Mouse (Mus musculus): ENCODE data around the gene Ccr1. TPM values are rescaled to one million over a fixed set of nuclear protein-coding genes. Genes with fewer than 3 reads are reported as not detected.
"Not testable (repeated sequence)": the region's sequence is repeated elsewhere in the genome, so short reads cannot be mapped to it uniquely, and the experiment has no call there.

The Ccr1 gene
- polyA plus RNA-seq, 1 experiment from 2014 or later = 3.3 TPM

- Histone ChIP-seq H3K4me3 (replicated peaks) (no peak overlapping the region), H3K9ac (no peak overlapping the region), H3K36me3 (replicated peaks) (no peaks in the 10 kb centered on the region), H3K27ac (replicated peaks) (no peak overlapping the region), H3K4me2 (no peak overlapping the region), H3K27me3 (no peaks in the 10 kb centered on the region), H3K4me1 (replicated peaks) (peaks cover 38% of the 10 kb centered on the region), H3K9me3 (replicated peaks) (no peaks in the 10 kb centered on the region)
- no peak for ATAC-seq (ENCODE audit: insufficient read depth)
- 80% methylated on average over 5 of the region's 5 CpGs for WGBS (ENCODE audit: insufficient replicate concordance)
Measured at GRCm38 (mm10) chr9:123933716-123934445, 34.6 kb downstream of the Ccr1 start.

GRCm38 (mm10) chr9:123932911-123933675, 35.4 kb downstream of the Ccr1 start:
- Histone ChIP-seq H3K9ac (no peak overlapping the region), H3K4me2 (no peak overlapping the region), H3K27me3 (no peaks in the 10 kb centered on the region), H3K36me3 (replicated peaks) (no peaks in the 10 kb centered on the region), H3K4me1 (replicated peaks) (peaks cover 46% of the 10 kb centered on the region), H3K9me3 (replicated peaks) (no peaks in the 10 kb centered on the region), H3K4me3 (replicated peaks) (no peak overlapping the region), H3K27ac (replicated peaks) (0 out of 2 replicates have a peak overlapping the region, but pooled peaks have one; percentile 65)
- WGBS (ENCODE audit: insufficient replicate concordance) = 58% methylated on average over 19 of the region's 19 CpGs
- ATAC-seq (ENCODE audit: insufficient read depth) = no peak

GRCm38 (mm10) chr9:123931761-123932700, 36.5 kb downstream of the Ccr1 start:
- Histone ChIP-seq H3K27me3 (no peaks in the 10 kb centered on the region), H3K9ac (no peak overlapping the region), H3K4me2 (peak overlapping the region; percentile 33), H3K9me3 (replicated peaks) (no peaks in the 10 kb centered on the region), H3K4me3 (replicated peaks) (no peak overlapping the region), H3K36me3 (replicated peaks) (no peaks in the 10 kb centered on the region), H3K27ac (replicated peaks) (peak overlapping the region; percentile 65), H3K4me1 (replicated peaks) (peaks cover 56% of the 10 kb centered on the region)
- WGBS (ENCODE audit: insufficient replicate concordance) = 35% methylated on average over 6 of the region's 6 CpGs
- ATAC-seq (ENCODE audit: insufficient read depth) = peak; percentile 43

GRCm38 (mm10) chr9:123930926-123931325, 37.6 kb downstream of the Ccr1 start:
- Histone ChIP-seq H3K4me2 (no peak overlapping the region), H3K27ac (replicated peaks) (peak overlapping the region; percentile 65), H3K36me3 (replicated peaks) (no peaks in the 10 kb centered on the region), H3K27me3 (no peaks in the 10 kb centered on the region), H3K4me3 (replicated peaks) (no peak overlapping the region), H3K4me1 (replicated peaks) (peaks cover 57% of the 10 kb centered on the region), H3K9ac (no peak overlapping the region), H3K9me3 (replicated peaks) (no peaks in the 10 kb centered on the region; the same call in 1 of the 2 replicates)
- ATAC-seq (ENCODE audit: insufficient read depth) = no peak
- WGBS (ENCODE audit: insufficient replicate concordance) = 44% methylated on average over 3 of the region's 3 CpGs

GRCm38 (mm10) chr9:123930476-123930875, 38.0 kb downstream of the Ccr1 start:
- H3K36me3 ChIP-seq (replicated peaks) = no peaks in the 10 kb centered on the region
- H3K27ac ChIP-seq (replicated peaks) = peak overlapping the region; percentile 65
- H3K4me3 ChIP-seq (replicated peaks) = no peak overlapping the region
- peaks cover 62% of the 10 kb centered on the region for H3K4me1 ChIP-seq (replicated peaks)
- 37% methylated on average over 3 of the region's 3 CpGs for WGBS (ENCODE audit: insufficient replicate concordance)
- no peaks in the 10 kb centered on the region for H3K27me3 ChIP-seq
- H3K4me2 ChIP-seq = no peak overlapping the region
- ATAC-seq (ENCODE audit: insufficient read depth) = no peak
- no peaks in the 10 kb centered on the region; the same call in 1 of the 2 replicates for H3K9me3 ChIP-seq (replicated peaks)
- no peak overlapping the region for H3K9ac ChIP-seq

- peak overlapping the region; percentile 65 for H3K27ac ChIP-seq (replicated peaks)
- peaks cover 65% of the 10 kb centered on the region for H3K4me1 ChIP-seq (replicated peaks)
- no peaks in the 10 kb centered on the region; the same call in 1 of the 2 replicates for H3K9me3 ChIP-seq (replicated peaks)
- no peak overlapping the region for H3K9ac ChIP-seq
- no peak overlapping the region for H3K4me2 ChIP-seq
- H3K4me3 ChIP-seq (replicated peaks) = no peak overlapping the region
- no peaks in the 10 kb centered on the region for H3K27me3 ChIP-seq
- no peak for ATAC-seq (ENCODE audit: insufficient read depth)
- no peaks in the 10 kb centered on the region for H3K36me3 ChIP-seq (replicated peaks)
- 51% methylated on average over 4 of the region's 4 CpGs for WGBS (ENCODE audit: insufficient replicate concordance)
Measured at GRCm38 (mm10) chr9:123929936-123930335, 38.6 kb downstream of the Ccr1 start.

- peaks cover 77% of the 10 kb centered on the region for H3K4me1 ChIP-seq (replicated peaks)
- peak overlapping the region; percentile 52 for H3K9ac ChIP-seq
- peak overlapping the region; percentile 69 for H3K4me2 ChIP-seq
Measured at GRCm38 (mm10) chr9:123928759-123929246, 39.7 kb downstream of the Ccr1 start.

GRCm38 (mm10) chr9:123928118-123928758, 40.3 kb downstream of the Ccr1 start:
- Histone ChIP-seq H3K9me3 (replicated peaks) (no peaks in the 10 kb centered on the region; the same call in 1 of the 2 replicates), H3K36me3 (replicated peaks) (no peaks in the 10 kb centered on the region), H3K27ac (replicated peaks) (peak overlapping the region; percentile 80), H3K4me3 (replicated peaks) (peak overlapping the region; percentile 41), H3K27me3 (no peaks in the 10 kb centered on the region), H3K4me2 (peak overlapping the region; percentile 69), H3K4me1 (replicated peaks) (peaks cover 82% of the 10 kb centered on the region), H3K9ac (peak overlapping the region; percentile 52)
- ATAC-seq (ENCODE audit: insufficient read depth) = no peak
- 13% methylated on average over 12 of the region's 12 CpGs for WGBS (ENCODE audit: insufficient replicate concordance)

More at GRCm38 (mm10) chr9:123928759-123929246, 39.7 kb downstream of the Ccr1 start:
- Histone ChIP-seq H3K9me3 (replicated peaks) (no peaks in the 10 kb centered on the region; the same call in 1 of the 2 replicates), H3K27me3 (no peaks in the 10 kb centered on the region), H3K27ac (replicated peaks) (peak overlapping the region; percentile 80), H3K36me3 (replicated peaks) (no peaks in the 10 kb centered on the region), H3K4me3 (replicated peaks) (peak overlapping the region; percentile 41)
- 5% methylated on average over 8 of the region's 8 CpGs for WGBS (ENCODE audit: insufficient replicate concordance)
- ATAC-seq (ENCODE audit: insufficient read depth) = no peak

- no peak overlapping the region for H3K4me3 ChIP-seq (replicated peaks)
- no peaks in the 10 kb centered on the region for H3K27me3 ChIP-seq
- 45% methylated on average over 16 of the region's 16 CpGs for WGBS (ENCODE audit: insufficient replicate concordance)
- ATAC-seq (ENCODE audit: insufficient read depth) = no peak
- H3K27ac ChIP-seq (replicated peaks) = peak overlapping the region; percentile 80
- no peak overlapping the region for H3K9ac ChIP-seq
- peaks cover 82% of the 10 kb centered on the region for H3K4me1 ChIP-seq (replicated peaks)
- H3K9me3 ChIP-seq (replicated peaks) = no peaks in the 10 kb centered on the region; the same call in 1 of the 2 replicates
- H3K4me2 ChIP-seq = peak overlapping the region; percentile 69
- H3K36me3 ChIP-seq (replicated peaks) = no peaks in the 10 kb centered on the region
Measured at GRCm38 (mm10) chr9:123927281-123927960, 41.1 kb downstream of the Ccr1 start.

- H3K4me3 ChIP-seq (replicated peaks) = peak overlapping the region; percentile 69
Measured at GRCm38 (mm10) chr9:123926041-123926440, 42.5 kb downstream of the Ccr1 start.

More at GRCm38 (mm10) chr9:123926041-123926440, 42.5 kb downstream of the Ccr1 start:
- peaks cover 70% of the 10 kb centered on the region for H3K4me1 ChIP-seq (replicated peaks)
- not testable (repeated sequence) for H3K9me3 ChIP-seq (replicated peaks); H3K9ac ChIP-seq; H3K27me3 ChIP-seq; ATAC-seq (ENCODE audit: insufficient read depth); H3K36me3 ChIP-seq (replicated peaks)
- peak overlapping the region; percentile 99 for H3K4me2 ChIP-seq
- WGBS (ENCODE audit: insufficient replicate concordance) = 4% methylated on average over 5 of the region's 5 CpGs
- H3K27ac ChIP-seq (replicated peaks) = 0 out of 2 replicates have a peak overlapping the region, but pooled peaks have one; percentile 0

All from liver, embryonic 15.5 days (tissue).